Mouse (Mus musculus): ENCODE measurements around the gene Fryl. TPM values are rescaled to one million over a fixed set of nuclear protein-coding genes. Genes with fewer than 3 reads are reported as not detected.

The Fryl gene
- polyA plus RNA-seq, 1 experiment: 107 TPM

DNA sequence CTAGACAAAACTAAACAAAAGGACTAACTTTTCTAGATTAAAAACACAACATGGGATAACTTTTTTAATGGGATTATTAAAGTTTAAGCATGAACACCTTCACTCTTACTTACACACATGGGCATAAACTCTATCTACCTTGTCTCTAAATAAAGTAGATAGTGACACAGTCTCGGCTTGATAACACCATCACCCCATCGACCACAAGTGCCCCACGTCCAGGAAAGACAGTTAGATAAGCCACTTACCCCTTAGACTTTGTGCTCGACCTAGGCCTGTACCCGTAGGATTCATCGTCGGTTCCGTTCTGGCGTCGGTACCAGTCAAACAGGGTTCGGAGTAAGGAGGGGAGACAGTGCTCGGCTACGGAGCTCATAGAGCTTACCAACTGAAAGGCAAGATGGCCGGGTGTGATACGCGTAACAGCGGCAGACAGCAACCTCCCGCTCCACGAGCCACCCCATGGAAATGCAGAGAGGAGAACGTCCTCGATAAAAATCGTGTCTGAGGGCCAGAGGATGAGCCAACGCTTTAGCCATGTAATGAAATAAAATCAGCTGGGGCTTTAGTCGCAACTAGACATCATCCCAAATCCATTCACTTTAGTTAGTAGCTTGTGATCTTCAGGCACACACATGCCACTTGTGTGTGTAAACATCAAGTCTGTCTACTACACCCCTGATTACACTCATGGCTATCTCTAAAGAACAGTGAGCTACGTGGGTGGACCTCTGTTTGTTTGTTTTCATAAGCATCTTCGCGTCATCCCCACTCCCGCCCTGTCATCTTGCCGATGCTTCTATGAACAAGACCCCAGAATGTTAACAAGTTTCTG lies 123.2 kb downstream of the Fryl start:
- Histone ChIP-seq H3K27me3 (ENCODE audit: control insufficient read depth, insufficient read depth, low read length) (no peaks in the 10 kb centered on the region), H3K36me3 (ENCODE audit: control insufficient read depth, insufficient read depth, low read length) (peaks cover 15% of the 10 kb centered on the region), H3K4me1 (replicated peaks; ENCODE audit: control insufficient read depth, insufficient read depth, low read length) (no peaks in the 10 kb centered on the region), H3K4me3 (ENCODE audit: control insufficient read depth, insufficient read depth, low read length) (no peak overlapping the region), H3K27ac (ENCODE audit: control insufficient read depth, insufficient read depth, low read length) (no peak overlapping the region)
- no peak for TF ChIP-seq CTCF (IDR thresholded peaks at IDR 0.05; ENCODE audit: borderline replicate concordance, control insufficient read depth, extremely low read depth, insufficient read depth, low read length, poor library complexity)
- no peak for TF ChIP-seq POLR2A (IDR thresholded peaks at IDR 0.05; ENCODE audit: control insufficient read depth, extremely low read depth, insufficient read depth, low read length, poor library complexity)
- DNase-seq: no peak
- WGBS: 96% methylated on average over 29 of the region's 29 CpGs

DNA sequence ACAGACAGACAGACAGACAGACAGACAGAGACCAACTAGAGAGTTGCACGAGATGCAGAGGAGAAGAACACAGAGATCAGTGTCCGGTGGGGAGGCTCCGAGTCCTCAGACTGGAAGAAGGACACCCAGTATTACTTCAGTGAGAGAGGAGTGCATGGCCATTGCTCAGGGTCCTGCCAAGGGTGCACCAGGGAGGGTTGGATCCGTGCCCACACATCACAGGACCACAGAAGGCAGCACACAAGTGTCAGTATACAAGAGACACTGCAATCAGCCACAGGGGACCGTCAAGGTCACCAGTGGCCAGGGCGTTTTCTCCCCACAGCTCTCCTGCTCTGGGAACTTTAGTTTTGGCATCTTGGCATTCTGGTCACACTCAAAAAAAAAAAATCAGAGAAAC lies 125.4 kb downstream of the Fryl start:
- Histone ChIP-seq H3K4me1 (replicated peaks; ENCODE audit: control insufficient read depth, insufficient read depth, low read length) (no peaks in the 10 kb centered on the region), H3K27ac (ENCODE audit: control insufficient read depth, insufficient read depth, low read length) (no peak overlapping the region), H3K27me3 (ENCODE audit: control insufficient read depth, insufficient read depth, low read length) (no peaks in the 10 kb centered on the region), H3K4me3 (ENCODE audit: control insufficient read depth, insufficient read depth, low read length) (no peak overlapping the region), H3K36me3 (ENCODE audit: control insufficient read depth, insufficient read depth, low read length) (peaks cover 12% of the 10 kb centered on the region)
- 96% methylated on average over 6 of the region's 6 CpGs for WGBS
- DNase-seq: no peak
- TF ChIP-seq POLR2A (IDR thresholded peaks at IDR 0.05; ENCODE audit: control insufficient read depth, extremely low read depth, insufficient read depth, low read length, poor library complexity) (no peak), CTCF (IDR thresholded peaks at IDR 0.05; ENCODE audit: borderline replicate concordance, control insufficient read depth, extremely low read depth, insufficient read depth, low read length, poor library complexity) (no peak)

DNA sequence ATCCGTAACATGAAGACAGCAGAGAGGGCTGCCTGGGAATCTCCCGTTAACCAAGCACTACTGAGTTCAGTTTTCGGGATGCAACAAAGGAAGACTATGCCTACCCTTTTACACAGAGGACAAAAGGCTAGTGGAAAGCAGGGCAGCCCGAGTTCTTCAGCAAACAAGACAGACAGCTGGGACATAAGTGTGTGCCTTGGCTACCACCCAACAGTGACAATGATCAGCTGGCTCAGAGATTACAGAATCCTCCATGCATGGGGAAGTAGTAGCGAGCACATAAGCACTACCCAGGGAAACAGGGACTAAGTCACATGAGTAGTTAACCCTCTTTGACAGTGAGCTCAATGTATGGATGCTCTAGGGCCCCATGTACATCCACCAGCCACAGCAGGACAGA lies 126.5 kb downstream of the Fryl start:
- no peaks in the 10 kb centered on the region for H3K27me3 ChIP-seq (ENCODE audit: control insufficient read depth, insufficient read depth, low read length)
- DNase-seq: no peak
- peaks cover 20% of the 10 kb centered on the region for H3K36me3 ChIP-seq (ENCODE audit: control insufficient read depth, insufficient read depth, low read length)
- WGBS: 95% methylated on average over 5 of the region's 5 CpGs
- no peak overlapping the region for H3K4me3 ChIP-seq (ENCODE audit: control insufficient read depth, insufficient read depth, low read length)
- no peak overlapping the region for H3K27ac ChIP-seq (ENCODE audit: control insufficient read depth, insufficient read depth, low read length)
- TF ChIP-seq POLR2A (IDR thresholded peaks at IDR 0.05; ENCODE audit: control insufficient read depth, extremely low read depth, insufficient read depth, low read length, poor library complexity): no peak
- TF ChIP-seq CTCF (IDR thresholded peaks at IDR 0.05; ENCODE audit: borderline replicate concordance, control insufficient read depth, extremely low read depth, insufficient read depth, low read length, poor library complexity): no peak
- no peaks in the 10 kb centered on the region for H3K4me1 ChIP-seq (replicated peaks; ENCODE audit: control insufficient read depth, insufficient read depth, low read length)

DNA sequence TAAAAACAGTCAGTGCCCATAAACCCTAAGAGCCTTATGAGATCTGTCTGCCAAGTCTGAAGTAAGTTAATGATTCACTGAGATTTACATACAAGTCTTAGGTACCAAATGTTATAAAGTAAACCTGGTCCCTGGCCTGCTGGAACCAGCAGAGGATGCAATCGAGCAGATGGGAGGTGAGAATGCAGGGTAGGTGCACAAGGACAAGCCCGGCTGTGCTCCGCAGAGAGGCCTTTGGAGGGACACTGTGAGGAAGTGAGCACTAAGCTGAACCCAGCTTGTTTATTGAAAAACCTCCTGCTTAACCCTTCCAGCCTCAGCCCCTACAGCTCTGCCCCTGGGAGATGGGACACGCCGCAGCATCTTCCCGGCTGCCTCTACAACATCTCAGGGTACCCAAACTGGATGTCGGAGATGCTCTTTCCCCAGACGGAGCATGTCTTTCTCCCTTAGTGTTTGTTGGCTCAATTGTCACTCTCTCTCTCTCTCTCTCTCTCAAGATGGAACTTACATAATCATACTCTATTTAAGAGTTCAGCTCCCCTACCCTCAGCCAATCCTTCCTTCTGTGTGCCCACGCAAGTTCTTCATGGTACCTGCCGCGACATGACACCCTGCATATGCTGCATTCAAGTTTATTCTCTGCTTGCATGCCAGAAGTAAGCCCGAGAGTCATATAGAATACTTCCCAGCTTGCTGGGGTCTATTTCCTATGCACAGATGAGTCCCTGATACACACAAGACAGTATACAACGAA lies 136.3 kb downstream of the Fryl start:
- Histone ChIP-seq H3K4me3 (ENCODE audit: control insufficient read depth, insufficient read depth, low read length) (no peak overlapping the region), H3K36me3 (ENCODE audit: control insufficient read depth, insufficient read depth, low read length) (peaks cover 58% of the 10 kb centered on the region), H3K4me1 (replicated peaks; ENCODE audit: control insufficient read depth, insufficient read depth, low read length) (no peaks in the 10 kb centered on the region), H3K27ac (ENCODE audit: control insufficient read depth, insufficient read depth, low read length) (no peak overlapping the region), H3K27me3 (ENCODE audit: control insufficient read depth, insufficient read depth, low read length) (no peaks in the 10 kb centered on the region)
- WGBS: 95% methylated on average over 13 of the region's 13 CpGs
- no peak for DNase-seq
- TF ChIP-seq POLR2A (IDR thresholded peaks at IDR 0.05; ENCODE audit: control insufficient read depth, extremely low read depth, insufficient read depth, low read length, poor library complexity) (no peak), CTCF (IDR thresholded peaks at IDR 0.05; ENCODE audit: borderline replicate concordance, control insufficient read depth, extremely low read depth, insufficient read depth, low read length, poor library complexity) (no peak)

DNA sequence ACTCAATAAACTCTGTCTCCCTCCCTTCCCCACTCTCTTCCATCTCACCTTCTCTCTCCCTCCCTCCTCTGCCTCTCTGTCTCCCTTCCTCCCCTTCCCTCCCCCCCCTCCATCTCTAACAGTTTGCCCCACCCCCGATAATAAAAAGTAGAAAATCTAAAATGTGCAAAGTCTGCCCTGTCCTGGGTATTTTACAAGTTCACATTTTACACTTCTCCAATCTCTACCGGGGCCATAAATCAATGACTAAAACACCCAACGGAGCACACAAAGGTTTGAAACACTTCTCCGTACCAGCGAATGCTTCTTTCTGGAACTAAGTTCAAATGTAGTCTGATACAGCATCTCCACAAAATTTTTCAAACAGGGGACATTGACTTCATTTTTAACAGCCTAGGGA lies 136.9 kb downstream of the Fryl start:
- Histone ChIP-seq H3K4me1 (replicated peaks; ENCODE audit: control insufficient read depth, insufficient read depth, low read length) (no peaks in the 10 kb centered on the region), H3K27ac (ENCODE audit: control insufficient read depth, insufficient read depth, low read length) (no peak overlapping the region), H3K36me3 (ENCODE audit: control insufficient read depth, insufficient read depth, low read length) (peaks cover 57% of the 10 kb centered on the region), H3K27me3 (ENCODE audit: control insufficient read depth, insufficient read depth, low read length) (no peaks in the 10 kb centered on the region), H3K4me3 (ENCODE audit: control insufficient read depth, insufficient read depth, low read length) (no peak overlapping the region)
- no peak for DNase-seq
- WGBS: 91% methylated on average over 5 of the region's 5 CpGs
- no peak for TF ChIP-seq CTCF (IDR thresholded peaks at IDR 0.05; ENCODE audit: borderline replicate concordance, control insufficient read depth, extremely low read depth, insufficient read depth, low read length, poor library complexity)
- TF ChIP-seq POLR2A (IDR thresholded peaks at IDR 0.05; ENCODE audit: control insufficient read depth, extremely low read depth, insufficient read depth, low read length, poor library complexity): no peak

DNA sequence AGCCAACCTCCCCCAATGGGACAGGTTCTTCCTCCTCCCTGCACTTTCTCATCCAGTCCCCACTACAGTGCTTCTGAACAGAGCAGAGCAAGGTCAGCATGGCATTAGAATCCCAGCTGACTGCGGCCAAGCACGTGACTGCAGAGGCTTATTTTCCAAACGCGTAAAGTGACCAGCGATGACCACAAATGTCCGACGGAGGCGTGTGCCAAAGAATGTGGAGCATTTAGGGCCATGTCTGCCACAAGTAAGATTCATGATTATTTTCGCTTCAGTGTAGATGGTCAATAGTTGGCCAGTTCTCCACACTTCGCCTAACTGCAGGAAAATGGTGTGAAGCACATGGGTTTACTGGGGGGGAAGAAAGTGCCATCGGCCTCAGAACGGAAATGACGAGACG lies 137.6 kb downstream of the Fryl start:
- WGBS: 98% methylated on average over 14 of the region's 14 CpGs
- no peak for TF ChIP-seq POLR2A (IDR thresholded peaks at IDR 0.05; ENCODE audit: control insufficient read depth, extremely low read depth, insufficient read depth, low read length, poor library complexity)
- TF ChIP-seq CTCF (IDR thresholded peaks at IDR 0.05; ENCODE audit: borderline replicate concordance, control insufficient read depth, extremely low read depth, insufficient read depth, low read length, poor library complexity): no peak
- no peak for DNase-seq
- Histone ChIP-seq H3K4me3 (ENCODE audit: control insufficient read depth, insufficient read depth, low read length) (no peak overlapping the region), H3K36me3 (ENCODE audit: control insufficient read depth, insufficient read depth, low read length) (peaks cover 55% of the 10 kb centered on the region), H3K4me1 (replicated peaks; ENCODE audit: control insufficient read depth, insufficient read depth, low read length) (no peaks in the 10 kb centered on the region), H3K27me3 (ENCODE audit: control insufficient read depth, insufficient read depth, low read length) (no peaks in the 10 kb centered on the region), H3K27ac (ENCODE audit: control insufficient read depth, insufficient read depth, low read length) (no peak overlapping the region)
